Mouse (Mus musculus): ENCODE results near the gene Cyp4f13.
A peak's percentile ranks its signal among the peaks of the same experiment; 100 is the strongest.

Cyp4f13 gene

DNA sequence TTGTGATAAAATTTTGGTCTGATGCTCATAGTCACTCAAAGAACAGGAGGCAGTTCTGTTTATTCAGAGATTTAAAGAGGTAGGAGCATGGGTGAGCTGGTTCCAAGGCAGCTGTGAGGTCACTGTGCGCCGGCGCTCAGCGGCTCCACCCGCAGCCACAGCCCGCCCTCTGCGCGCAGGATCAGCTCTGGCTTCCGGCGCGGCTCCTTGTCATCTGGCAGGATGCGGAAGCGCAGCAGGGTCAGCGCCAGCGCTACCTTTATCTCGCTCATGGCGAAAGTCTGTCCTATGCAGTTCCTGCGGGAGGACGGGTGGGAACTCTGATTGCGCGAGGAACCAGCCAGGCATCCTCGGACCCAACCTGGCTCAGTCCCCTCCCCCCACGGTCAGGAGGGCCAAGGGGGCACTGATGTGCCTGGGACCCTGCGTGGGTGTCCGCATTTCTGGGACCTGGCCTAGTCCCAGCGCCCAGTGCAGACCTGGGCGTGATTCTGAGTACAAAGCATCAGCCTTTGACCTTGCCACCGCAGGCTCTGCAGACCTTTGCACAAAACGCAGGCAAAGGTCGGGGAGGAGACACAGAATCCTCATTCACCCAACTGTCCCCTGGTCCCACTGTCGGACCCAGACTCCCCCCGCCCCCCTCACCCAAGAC, 22.4 kb downstream of the Cyp4f13 start:
- TF ChIP-seq GATA4 (IDR thresholded peaks at IDR 0.05; ENCODE audit: insufficient replicate concordance, low read length) = peak; percentile 97; the same call in 1 of the 2 replicates

DNA sequence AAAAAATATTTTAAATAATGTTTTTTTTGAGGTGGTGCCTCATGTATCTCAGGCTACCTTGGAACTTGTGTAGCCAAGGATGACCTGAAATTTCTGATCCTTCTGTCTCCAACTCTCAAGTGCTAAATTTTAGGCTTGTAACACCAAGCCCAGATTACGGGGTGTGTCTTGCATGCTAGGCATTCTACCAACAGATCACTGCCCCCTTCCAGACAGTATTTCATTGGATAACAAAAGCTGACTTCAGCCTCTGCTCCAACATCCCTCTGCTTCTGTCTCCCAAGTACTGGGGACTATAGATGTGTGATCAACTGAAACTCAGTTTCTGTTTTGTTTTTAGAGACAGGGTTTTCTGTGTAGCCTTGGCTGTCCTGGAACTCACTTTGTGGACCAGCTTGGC, 23.5 kb downstream of the Cyp4f13 start:
- TF ChIP-seq GATA4 (IDR thresholded peaks at IDR 0.05; ENCODE audit: insufficient replicate concordance, low read length) = no peak

DNA sequence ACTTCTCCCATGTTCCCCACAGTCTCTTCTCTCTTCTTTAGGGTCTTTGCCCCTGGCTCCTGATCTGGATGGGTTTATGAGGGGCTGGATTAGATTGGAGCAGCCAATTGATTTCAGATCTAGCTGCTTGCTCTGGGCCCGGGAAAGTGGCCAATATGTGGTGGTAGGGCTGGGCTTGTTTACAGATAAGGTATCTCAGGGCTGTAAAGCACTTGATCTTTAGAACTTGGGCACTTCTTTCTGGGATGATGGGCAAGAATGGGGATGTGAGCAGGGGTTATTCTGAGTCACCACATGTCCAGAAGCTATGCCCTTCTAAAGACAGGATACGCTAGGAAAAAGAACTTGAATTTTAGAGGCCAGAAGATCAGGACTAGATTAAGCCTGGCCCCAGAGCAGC, 28.1 kb downstream of the Cyp4f13 start:
- TF ChIP-seq GATA4 (IDR thresholded peaks at IDR 0.05; ENCODE audit: insufficient replicate concordance, low read length) = no peak

DNA sequence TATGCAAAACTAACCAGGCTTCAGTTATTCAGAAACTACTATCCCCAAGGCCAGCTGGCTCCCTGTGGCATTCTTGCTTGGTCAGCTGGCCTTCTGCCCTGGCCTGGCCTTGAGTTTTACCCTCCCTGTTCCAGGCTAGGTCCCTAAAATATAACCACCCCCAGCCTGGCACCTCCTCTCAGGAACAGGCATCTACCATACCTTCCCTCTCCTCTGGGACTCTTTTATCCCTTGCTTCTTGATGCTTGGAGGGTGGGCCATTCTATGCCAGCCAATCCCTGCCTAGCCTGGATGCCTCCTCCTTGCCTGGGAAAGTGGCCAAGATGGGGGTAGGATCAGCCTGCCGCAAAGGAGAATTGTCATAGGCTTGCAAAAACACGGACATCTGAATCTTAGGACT, 30.1 kb downstream of the Cyp4f13 start, which contains the start of gene Cyp4f14:
Gene Cyp4f14 (minus strand): TSS at position 212 of the 400 bp plus-strand sequence.
- no peak for TF ChIP-seq GATA4 (IDR thresholded peaks at IDR 0.05; ENCODE audit: insufficient replicate concordance, low read length)

DNA sequence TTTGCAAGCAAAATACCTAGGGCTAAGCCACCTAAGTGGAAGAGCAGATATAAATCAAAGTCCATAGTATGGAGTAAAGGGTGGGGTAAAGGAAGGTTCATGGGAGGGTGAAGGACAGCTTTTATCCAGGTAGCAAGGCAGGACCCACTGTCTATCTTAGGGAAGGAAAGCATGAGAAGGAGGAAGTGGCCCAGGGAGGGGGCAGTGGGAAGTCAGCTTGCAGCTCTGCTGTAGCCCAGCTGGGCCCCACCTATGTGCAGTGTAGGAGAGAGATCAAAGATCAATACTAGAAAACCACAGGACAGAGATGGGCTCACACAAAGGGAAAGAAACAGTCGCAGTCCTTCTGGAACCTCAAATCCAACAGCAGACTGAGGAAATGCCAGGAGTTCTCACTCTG, 31.1 kb downstream of the Cyp4f13 start:
- no peak for TF ChIP-seq GATA4 (IDR thresholded peaks at IDR 0.05; ENCODE audit: insufficient replicate concordance, low read length)

DNA sequence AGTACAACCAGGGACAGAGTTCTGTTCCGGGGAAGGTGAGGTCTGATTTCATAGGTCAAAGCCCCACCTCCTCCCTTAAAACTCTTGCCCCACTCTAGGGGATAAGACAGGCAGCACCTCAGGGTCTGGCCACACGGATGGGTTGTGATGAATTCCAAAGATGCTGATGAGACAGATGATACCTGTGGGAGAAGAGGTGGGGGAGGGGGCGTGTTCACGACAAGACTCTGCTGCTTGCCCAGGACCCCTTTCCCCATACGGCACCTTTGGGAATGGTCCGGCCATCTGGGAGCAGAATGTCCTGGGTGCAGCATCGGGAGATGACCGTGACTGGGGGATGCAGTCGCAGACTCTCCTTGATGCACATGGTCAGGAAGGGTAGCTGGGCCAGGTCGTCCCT, 41.0 kb downstream of the Cyp4f13 start:
- TF ChIP-seq GATA4 (IDR thresholded peaks at IDR 0.05; ENCODE audit: insufficient replicate concordance, low read length) = no peak

DNA sequence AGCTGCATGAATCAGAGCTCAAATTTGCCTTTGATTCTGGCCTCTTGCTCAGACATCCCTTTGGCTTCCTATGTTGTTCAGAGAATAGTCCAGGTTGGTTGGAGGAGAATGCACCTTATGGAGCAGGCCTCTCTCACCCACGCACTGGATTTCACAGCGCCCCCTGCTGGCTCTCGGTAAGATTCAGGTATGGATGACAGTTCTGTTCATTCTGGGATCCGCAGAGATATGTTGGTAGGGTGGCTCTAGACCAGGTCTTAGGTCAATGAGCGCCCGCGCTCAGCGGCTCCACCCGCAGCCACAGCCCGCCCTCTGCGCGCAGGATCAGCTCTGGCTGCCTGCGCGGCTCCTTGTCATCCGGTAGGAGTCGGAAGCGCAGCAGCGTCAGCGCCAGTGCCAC, 42.0 kb downstream of the Cyp4f13 start:
- TF ChIP-seq GATA4 (IDR thresholded peaks at IDR 0.05; ENCODE audit: insufficient replicate concordance, low read length) = no peak

DNA sequence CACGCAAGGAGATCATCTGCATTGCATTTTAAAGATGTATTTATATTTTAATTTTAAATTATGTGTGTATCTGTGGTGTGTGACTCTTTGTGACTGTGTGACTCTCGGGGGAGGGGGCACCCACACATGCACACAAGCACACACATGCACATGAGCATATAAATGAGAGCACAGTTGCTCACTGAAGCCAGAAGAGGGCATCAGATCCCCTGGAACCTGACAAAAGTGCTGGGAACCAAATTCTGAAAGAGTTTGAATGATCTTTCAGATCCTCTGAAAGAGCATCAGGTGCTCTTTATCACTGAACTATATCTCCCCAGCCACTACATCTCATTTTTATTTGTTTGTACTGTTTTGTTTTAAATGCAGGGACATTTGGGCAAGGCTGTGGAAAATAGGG, 42.8 kb downstream of the Cyp4f13 start:
- no peak for TF ChIP-seq GATA4 (IDR thresholded peaks at IDR 0.05; ENCODE audit: insufficient replicate concordance, low read length)

DNA sequence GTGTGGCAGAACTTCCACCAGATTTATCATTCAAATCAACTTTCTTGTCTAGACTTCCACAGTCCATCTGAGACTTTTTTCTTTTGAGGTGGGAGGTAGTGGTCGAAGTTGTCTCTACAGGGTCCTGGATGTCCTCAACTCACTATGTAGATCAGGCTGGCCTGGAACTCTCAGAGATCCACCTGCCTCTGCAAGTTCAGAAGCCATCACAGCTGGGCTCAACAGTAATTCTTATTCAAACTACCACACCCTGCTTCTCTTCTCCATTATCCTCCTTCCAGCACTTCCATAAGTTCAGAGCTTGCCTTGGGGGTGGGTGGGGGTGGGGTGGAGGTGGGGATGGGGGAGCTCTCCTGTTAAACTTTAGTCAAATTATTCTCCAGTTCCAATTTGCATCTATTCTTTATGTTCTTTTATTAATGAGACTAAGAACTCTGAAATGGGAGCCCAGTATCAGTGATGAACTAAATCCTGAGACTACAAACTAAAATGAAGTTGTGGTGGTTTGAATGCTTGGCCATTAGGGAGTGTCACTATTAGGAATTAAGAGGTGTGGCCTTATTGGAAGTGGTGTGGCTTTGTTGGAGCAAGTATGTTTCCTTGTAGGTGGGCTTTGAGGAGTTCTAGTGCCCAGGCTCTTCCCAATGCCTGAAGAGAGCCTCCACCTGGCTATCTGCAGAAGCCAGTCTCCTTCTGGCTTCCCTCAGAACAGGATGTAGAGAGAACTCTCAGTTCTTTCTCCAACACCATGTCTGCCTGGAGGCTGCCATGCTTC, 45.3 kb downstream of the Cyp4f13 start:
- TF ChIP-seq GATA4 (IDR thresholded peaks at IDR 0.05; ENCODE audit: insufficient replicate concordance, low read length) = no peak

DNA sequence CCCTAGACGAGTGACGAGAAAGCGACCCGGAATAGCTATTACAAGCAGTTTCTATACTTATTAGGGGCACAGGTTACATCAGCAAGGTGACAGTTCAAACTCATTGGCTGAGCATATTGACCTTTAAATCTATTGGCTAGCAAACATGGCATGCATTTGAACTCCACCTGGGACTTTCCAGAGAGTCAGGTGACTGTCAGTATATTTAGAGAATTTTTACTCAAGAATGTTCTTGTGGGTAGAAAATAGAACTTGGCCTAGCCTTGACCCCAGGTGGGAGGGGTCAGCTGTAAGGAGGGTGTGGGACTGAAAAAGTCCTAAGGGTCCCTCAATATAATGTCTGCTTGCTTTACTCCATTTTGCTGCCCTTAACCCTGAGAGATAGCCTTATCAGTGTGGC, 51.8 kb downstream of the Cyp4f13 start:
- no peak for TF ChIP-seq GATA4 (IDR thresholded peaks at IDR 0.05; ENCODE audit: insufficient replicate concordance, low read length)

DNA sequence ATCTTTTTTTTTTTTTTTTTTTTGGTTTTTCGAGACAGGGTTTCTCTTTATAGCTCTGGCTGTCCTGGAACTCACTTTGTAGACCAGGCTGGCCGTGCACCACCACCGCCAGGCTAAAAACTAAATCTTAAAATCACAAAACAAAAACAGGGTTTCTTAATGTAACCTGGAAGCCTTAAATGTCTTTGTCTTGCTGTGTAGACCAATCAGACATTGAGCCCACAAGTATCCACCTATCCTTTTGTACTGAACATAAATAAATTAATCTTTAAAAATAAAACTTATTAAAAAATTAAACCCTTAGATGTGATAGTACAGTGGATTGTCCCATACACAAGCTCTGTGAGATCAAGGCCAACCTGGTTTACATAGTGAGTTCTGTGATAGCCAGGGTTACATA, 53.3 kb downstream of the Cyp4f13 start:
- TF ChIP-seq GATA4 (IDR thresholded peaks at IDR 0.05; ENCODE audit: insufficient replicate concordance, low read length) = no peak

DNA sequence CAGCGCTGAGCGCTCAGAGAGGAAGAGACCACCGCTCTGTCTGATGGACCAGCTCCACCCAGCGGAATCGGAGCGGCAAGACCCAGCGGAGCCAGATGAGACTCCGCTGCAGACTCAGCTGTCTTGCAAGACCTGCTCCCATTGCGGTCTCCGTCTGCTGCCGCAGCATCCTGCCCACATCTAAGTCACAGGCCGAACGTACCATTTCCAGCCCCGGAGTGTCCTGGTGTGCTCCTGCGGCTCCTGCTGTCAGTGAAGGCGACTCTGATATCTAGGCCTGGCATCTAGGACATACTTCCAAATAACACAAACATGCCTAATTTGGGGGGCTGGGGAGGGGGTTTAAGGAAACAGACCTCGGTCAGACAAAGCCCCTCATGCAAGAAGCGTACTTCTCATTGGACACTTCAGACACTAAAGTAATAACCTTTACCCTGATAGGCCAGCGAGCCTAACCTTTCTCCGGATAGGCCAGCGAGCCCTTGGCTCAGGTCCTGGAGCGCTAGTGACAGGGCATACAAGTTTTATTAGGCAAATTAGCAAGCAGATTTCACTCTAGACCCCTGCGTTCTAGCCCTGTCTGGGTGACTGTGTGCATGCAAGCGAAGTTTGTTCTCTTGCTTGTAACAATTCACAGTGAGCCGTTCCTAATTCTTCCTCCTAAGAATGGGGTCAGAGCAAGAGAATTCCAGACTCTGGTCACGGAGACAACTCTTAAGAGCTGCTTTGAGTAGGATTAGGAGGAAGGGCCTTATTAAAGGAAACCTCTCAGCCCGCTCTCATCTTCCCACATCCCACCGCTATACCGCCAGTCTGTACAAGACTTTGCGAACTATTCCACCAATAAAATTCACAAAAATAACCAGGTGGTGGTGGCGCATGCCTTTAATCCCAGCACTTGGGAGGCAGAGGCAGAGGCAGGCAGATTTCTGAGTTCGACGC, 55.7 kb downstream of the Cyp4f13 start, which contains the start of gene Zfp870:
Gene Zfp870 (minus strand): TSS at position 404 of the 942 bp plus-strand sequence.
- TF ChIP-seq GATA4 (IDR thresholded peaks at IDR 0.05; ENCODE audit: insufficient replicate concordance, low read length) = no peak

DNA sequence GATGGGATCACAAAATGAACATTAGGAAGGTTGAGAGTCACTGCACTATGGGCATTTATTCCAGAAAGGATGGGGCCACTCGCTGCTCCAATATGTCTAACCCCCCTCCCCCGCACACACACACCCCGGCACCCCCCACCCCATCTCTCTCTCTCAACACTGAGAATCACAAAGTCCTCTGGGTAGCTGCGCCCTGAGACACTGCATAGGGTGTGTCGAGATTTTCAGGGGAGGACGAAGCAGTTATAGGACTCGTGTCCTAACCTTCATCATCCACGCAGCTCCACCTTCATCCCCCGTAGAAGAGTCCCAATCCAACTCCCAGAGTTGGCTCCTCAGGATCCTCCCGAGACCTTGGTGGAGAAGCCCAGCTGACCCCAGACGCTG, 56.4 kb downstream of the Cyp4f13 start:
- TF ChIP-seq GATA4 (IDR thresholded peaks at IDR 0.05; ENCODE audit: insufficient replicate concordance, low read length) = no peak

DNA sequence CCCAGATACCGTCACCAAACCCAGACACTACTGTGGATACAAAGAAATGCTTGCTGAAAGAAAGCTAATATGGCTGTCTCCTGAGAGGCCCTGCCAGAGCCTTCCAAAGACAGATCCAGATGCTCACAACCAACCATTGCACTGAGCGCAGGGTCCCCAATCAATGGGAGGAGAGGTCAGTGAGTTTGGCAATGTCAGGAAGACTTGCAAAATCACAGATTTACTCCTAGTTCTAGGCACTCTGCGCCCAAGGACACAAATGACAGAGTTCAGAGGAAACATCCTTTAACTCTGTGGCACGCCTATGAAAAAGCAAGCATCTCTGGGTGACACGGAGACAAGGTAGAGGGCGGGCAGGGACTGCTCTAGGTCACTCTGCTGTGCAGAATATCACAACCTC, 57.6 kb downstream of the Cyp4f13 start:
- no peak for TF ChIP-seq GATA4 (IDR thresholded peaks at IDR 0.05; ENCODE audit: insufficient replicate concordance, low read length)
